Mouse (Mus musculus) forelimb bud, embryonic 11.5 days (tissue): ENCODE results near the gene Foxb1.

Source experiments
- DNase-seq: peaks from one replicate; pipeline ENCODE4 v3.0.0-alpha.2; 2012; ENCODE audit warnings: low read depth, low spot score

The Foxb1 gene

GRCm38 (mm10) chr9:69760371-69761301, at the start of gene Foxb1:
TSS of gene Foxb1 (minus strand) at chr9:69760940.
- peak; percentile 11 for DNase-seq

GRCm38 (mm10) chr9:69790562-69790961, 29.8 kb upstream of the Foxb1 start:
- no peak for DNase-seq

- no peak for DNase-seq
These were observed 19.3 kb upstream of the Foxb1 start for GRCm38 (mm10) chr9:69779996-69780395.

GRCm38 (mm10) chr9:69769949-69770585, 9.3 kb upstream of the Foxb1 start:
- no peak for DNase-seq

- DNase-seq, result no peak
These were observed 8.6 kb upstream of the Foxb1 start for GRCm38 (mm10) chr9:69769091-69769948.

GRCm38 (mm10) chr9:69768136-69768875, 7.6 kb upstream of the Foxb1 start:
- no peak for DNase-seq

GRCm38 (mm10) chr9:69767421-69767820, 6.7 kb upstream of the Foxb1 start:
- no peak for DNase-seq

GRCm38 (mm10) chr9:69766936-69767335, 6.2 kb upstream of the Foxb1 start:
- no peak for DNase-seq

- DNase-seq, result no peak
These were observed 5.6 kb upstream of the Foxb1 start for GRCm38 (mm10) chr9:69766301-69766700.

- DNase-seq, result no peak
These were observed 4.8 kb upstream of the Foxb1 start for GRCm38 (mm10) chr9:69765483-69766050.

GRCm38 (mm10) chr9:69764586-69765482, 4.1 kb upstream of the Foxb1 start:
- DNase-seq, result no peak

- DNase-seq, result no peak
These were observed 3.2 kb upstream of the Foxb1 start for GRCm38 (mm10) chr9:69763681-69764585.

- no peak for DNase-seq
These were observed 2.0 kb upstream of the Foxb1 start for GRCm38 (mm10) chr9:69762703-69763102.

- DNase-seq, result no peak
These were observed 1.5 kb upstream of the Foxb1 start for GRCm38 (mm10) chr9:69762221-69762620.

- DNase-seq, result no peak
These were observed 829 bp upstream of the Foxb1 start for GRCm38 (mm10) chr9:69761569-69761968.

- no peak for DNase-seq
These were observed 969 bp downstream of the Foxb1 start for GRCm38 (mm10) chr9:69759721-69760221.

- no peak for DNase-seq
These were observed 1.7 kb downstream of the Foxb1 start for GRCm38 (mm10) chr9:69758946-69759615.

GRCm38 (mm10) chr9:69758506-69758905, 2.2 kb downstream of the Foxb1 start:
- DNase-seq, result no peak
